Mouse (Mus musculus) large intestine, adult 2 months (tissue): ENCODE data around the gene Shisa9. TPM values are rescaled to one million over a fixed set of nuclear protein-coding genes. Genes with fewer than 3 reads are reported as not detected.
"Not testable (repeated sequence)": the region's sequence is repeated elsewhere in the genome, so short reads cannot be mapped to it uniquely, and the experiment has no call there.

ENCODE experiments used
- DNase-seq: peaks from one replicate; pipeline ENCODE4 v3.0.0-alpha.2; 2012; ENCODE audit warnings: low read depth, low spot score
- WGBS: fragments of 180-500 bp; shearing (Covaris S2); methylation state at CpG from one replicate; pipeline ENCODE4 v1.1.7; 2018; 5-methylcytosine and 5-hydroxymethylcytosine counted together
- polyA plus RNA-seq: library from polyadenylated mRNA; depleted of rRNA; stranded (reverse); fragments of >200 nt; gene quantifications from 2 replicates; pipeline ENCODE4 v1.2.3, GENCODE M21; 2012; rRNA removed

Shisa9 gene
- polyA plus RNA-seq: 0.26 TPM in 1 of 2 replicates, not detected in the other

DNA sequence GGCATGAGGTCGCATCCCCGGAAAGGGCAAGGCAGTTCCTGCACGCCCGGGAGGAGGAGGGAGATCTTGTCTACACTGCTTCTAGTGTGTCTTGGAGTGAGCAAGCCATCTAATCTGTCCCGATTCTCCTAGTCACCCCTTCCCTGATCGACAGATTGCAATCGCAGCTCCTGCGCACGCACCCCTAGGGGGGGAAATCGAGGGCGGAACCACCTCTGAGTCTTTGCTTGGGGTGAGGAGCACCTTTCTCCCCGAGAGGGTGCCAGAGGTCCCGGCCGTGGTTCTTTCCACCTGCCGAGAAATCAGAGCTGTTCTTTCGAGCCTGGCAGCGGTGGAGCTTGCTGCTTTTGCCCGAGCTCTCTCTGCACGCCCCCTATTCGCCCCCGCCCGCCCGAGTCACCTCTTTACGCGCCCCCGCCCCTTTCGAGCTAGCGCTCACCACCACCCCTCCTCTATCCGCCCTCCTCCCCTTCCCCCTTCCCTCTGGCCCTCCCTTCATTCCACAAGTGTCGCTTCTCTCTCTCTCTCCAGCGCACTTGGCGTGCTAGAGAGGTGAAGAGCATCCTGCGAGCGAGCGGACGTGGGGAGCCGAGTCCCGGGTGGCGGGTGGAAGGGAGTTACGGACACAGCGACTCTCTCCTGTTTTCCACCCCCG lies at the start of gene Shisa9:
Shisa9 (plus strand) TSS at position 498 of the 655 bp plus-strand sequence.
- no peak for DNase-seq
- 2% methylated on average over 41 of the region's 42 CpGs for WGBS

DNA sequence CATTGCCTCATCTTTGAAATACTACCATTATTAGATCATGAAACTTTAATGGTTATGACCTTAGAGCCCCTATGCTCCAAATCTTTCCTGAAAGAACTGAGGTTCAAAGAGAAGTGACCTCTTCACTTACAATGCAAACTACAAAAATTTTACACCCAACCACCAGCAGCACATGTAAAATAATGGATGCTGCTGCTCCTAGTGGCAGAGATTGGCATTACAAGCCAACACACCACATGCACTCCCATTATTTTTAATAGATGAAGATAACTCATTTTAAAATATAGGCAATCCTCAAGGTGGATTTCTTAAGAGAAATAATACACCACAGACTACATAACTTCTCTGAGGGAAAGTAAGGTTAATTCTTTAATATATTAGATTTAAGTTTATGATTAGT lies 43.4 kb upstream of the Shisa9 start:
- peak; percentile 21 for DNase-seq

DNA sequence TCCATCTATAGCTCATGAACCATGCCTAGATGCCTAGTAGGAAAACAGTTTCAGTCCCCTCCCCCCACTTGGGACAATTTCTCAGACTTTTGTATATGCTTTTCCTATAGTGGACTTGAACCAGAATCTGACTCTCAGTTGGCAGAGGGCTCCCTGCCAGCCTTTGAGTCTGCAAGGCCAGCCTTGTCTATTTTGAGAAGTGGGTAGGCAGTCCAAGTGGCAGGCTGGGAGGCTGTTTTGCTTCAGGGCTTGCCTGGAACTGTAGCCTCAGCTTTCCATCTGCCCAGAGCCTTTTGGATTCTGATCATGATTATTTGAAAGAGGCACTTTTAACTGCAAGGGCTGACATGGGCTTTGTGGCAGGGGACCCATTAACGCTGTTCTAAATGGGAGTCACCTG lies 23.2 kb upstream of the Shisa9 start:
- no peak for DNase-seq
- WGBS: 86% methylated on average over 1 of the region's 1 CpGs

DNA sequence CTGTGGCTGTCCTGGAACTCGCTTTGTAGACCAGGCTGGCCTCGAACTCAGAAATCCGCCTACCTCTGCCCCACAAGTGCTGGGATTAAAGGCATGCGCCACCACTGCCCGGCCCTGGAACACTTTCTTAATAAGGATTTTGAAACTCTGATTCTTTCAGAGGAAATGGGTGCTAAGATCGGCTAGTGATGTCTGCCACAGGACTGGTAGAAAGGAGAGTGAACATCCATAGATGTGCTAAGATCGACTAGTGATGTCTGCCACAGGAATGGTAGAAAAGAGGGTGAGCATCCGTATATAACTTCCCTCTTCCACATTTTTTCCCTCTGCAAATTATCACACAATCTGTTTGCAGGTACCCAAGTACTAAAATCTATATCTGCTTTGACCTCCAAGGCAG lies 17.9 kb upstream of the Shisa9 start:
- no peak for DNase-seq
- WGBS: 86% methylated on average over 8 of the region's 8 CpGs

DNA sequence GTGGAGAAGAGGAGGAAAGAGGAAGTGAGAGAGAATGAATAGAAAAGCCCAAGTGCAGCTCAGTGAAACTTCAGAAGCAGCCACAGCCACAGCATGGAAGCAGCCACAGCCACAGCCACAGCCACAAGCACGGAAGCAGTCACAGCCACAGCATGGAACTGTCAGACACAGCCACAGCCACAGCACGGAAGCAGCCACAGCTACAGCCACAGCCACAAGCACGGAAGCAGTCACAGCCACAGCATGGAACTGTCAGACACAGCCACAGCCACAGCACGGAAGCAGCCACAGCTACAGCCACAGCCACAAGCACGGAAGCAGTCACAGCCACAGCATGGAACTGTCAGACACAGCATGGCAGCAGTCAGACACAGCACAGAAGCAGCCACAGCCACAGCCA lies 17.1 kb upstream of the Shisa9 start:
- WGBS: 82% methylated on average over 5 of the region's 5 CpGs

DNA sequence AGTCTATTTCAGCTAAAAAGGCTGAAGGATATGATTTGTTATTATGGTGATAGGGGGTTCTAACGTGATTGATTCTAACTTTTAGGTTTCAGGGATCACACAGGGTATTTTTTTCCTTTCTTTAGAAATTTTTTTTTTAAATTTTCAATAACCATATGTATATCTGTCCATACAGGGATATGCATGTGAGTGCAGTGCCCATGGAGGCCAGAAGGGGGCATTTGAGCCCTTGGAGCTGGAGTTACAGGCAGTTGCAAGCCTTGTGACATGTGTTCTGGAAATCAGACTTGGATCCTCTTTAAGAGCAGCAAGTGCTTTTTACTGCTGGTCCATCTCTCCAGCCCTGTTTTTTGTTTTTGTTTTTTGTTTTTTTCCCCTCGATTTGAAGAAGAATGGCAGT lies 16.3 kb upstream of the Shisa9 start:
- whole genome bisulfite sequencing: 63% methylated on average over 2 of the region's 2 CpGs

More for the DNA sequence above, 17.1 kb upstream of the Shisa9 start:
- DNase-seq: not testable (repeated sequence)

DNA sequence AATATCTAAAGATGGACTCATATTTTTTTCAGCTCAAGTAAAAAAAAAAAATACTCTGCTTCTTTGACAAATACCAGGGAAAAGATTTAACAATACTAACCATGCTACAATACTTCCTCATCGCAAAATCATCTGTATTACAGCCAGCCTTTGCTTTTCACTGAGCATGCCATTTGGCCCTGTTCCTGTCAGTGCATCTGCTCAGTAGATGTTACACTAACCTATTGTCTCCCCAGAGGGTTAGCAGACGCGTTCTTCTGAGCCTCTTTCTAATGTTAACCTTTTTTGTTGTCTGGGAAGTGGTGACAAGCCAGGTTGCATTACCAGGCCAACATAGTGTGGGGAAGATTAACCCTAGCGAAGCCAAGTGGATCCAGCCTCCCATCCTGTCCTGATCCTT lies 10.2 kb upstream of the Shisa9 start:
- DNase-seq: no peak
- 43% methylated on average over 4 of the region's 4 CpGs for WGBS

More for the DNA sequence above, 16.3 kb upstream of the Shisa9 start:
- DNase-seq: no peak

DNA sequence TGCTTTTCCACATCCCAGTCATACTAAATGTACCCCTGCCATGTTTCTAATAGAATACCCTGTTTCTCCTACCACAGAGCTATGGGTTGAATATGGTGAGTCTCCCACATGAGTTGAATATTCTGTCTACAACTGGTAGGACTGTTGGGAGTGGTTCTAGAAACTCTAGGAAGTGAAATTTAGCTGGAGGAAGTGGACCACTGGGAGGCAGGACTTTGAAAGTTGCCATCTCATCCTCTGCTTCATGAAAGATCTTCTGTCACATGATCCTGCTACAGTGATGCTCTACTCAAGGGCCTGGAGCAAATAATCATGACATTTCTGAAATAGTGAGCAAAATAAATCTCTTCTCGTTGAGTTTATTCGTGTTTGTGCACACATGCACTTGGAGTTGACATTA lies 7.2 kb upstream of the Shisa9 start:
- 78% methylated on average over 2 of the region's 2 CpGs for WGBS

DNA sequence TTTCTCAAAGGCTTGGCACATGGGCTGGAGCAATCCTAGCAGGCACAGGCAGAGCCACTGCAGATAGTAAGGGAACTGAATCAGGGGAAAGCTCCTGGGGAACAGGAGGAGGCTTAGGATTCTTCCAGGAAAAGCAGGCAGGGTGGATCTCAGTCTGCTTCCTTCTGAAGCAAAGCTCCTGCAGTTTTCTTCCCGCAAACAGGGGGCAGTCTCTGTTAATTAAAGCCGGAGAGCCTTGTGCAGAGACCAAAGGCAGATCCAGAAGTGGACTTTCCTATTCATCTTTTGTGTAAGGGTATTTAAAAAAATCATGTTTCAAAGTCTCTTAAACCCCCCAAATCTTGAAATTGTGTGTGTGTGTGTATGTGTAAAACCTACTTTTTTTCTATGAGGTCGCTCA lies 3.1 kb upstream of the Shisa9 start:
- no peak for DNase-seq
- WGBS: 18% methylated on average over 3 of the region's 3 CpGs

More for the DNA sequence above, 7.2 kb upstream of the Shisa9 start:
- DNase-seq: no peak

DNA sequence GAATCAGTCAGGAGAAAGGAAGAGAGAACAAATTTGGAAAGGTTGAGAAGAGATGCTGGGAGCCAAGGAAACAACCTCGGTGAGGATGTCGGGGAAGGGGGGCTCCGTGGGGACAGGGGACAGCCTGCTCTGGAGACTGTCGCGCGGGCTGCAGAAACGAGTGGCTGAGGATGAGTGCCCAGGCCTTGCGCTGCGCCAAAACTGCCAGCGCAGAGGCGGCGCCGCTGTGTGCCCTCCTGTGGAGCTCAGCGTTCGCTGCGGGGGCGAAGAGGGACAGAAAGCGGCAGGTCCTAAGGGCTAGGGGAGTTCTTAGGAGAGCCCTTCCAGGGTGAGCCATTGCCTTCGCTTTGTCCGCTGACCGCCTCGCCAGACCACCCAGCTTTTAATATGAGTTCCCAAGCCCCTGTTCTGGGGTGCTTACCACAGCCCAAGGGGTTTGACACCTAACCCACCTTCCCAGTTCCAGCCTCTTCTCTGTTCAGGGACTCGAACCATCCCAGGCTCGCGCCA lies 752 bp upstream of the Shisa9 start:
- WGBS: 3% methylated on average over 25 of the region's 25 CpGs
- DNase-seq: no peak

DNA sequence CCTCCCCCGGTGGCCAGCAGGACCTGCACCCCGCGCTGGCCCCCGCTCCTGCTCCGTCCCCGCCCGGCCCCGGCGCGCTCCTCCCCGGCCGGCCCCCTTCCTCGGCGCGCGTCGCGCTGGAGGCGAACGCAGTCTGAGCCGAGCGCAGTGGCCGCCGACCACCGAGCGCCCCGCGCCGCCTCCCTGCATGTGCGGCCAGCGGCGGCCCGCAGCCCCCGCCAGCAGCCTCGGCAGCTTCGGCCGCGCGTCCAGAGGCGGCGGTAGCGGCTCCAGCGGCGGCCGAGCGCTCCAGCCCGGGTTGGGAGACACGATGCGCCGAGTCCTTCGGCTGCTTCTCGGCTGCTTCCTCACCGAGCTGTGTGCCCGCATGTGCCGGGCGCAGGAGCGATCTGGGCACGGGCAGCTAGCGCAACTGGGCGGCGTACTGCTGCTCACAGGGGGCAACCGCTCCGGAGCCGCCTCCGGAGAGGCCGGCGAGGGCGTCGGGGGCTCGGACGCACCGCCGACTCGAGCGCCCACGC lies 418 bp downstream of the Shisa9 start:
- DNase-seq: no peak
- 2% methylated on average over 76 of the region's 76 CpGs for WGBS

DNA sequence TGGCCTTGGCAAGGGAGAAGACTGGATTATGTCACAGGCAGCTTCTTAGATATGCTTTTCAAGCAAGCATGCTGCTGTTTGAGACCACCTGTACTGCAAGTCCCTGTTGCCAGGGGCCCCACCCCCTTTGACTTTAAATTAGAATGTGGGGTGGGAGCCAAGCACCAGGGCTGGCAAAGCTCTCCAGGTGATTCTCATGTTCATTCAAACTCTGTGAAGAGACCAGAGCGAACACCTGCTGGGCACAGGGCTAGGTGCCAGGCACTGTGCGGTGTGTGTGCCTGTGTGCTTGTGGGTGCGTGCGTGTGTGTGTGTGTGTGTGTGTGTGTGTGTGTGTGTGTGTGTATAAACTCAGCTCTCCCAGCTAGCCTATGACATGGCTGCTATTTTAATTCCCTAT lies 3.1 kb downstream of the Shisa9 start:
- WGBS: 60% methylated on average over 4 of the region's 4 CpGs

DNA sequence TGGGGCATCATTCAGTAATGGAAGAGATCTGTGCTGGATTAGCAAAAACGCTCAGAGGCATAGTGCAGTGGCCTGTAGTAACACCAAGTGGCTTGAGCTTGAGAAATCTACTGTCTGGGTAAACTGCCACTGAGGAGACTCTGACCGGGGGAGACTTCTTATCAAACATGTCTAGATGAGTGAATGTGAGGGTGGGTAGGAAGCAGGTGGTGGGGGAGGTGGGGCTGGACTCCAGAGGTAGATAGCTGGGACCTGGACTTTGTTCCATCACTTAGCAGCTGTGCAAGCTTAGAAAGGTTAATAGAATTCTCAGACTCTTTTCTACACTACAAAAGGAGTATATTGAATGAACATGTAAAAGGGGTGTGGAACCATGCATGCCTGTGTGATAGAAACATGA lies 21.3 kb downstream of the Shisa9 start:
- WGBS: 55% methylated on average over 2 of the region's 2 CpGs
- no peak for DNase-seq

More for the DNA sequence above, 3.1 kb downstream of the Shisa9 start:
- no peak for DNase-seq

DNA sequence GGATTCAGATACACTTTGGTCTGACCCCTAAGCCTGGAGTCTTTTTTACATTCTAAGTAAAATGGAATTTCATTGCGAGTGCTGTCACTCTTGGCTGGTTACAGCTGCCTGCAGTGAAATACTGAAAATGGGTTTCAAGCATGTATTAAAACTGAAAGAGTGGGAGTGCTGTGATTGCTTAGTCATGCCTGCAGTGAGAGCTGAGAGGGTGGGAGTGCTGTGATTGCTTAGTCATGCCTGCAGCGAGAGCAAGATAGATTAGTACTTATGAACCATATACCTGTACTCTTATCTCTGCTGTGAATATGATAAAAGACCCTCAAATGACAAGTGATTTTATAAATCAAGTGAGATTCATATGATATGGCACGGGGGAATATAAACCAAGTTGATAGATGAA lies 26.2 kb downstream of the Shisa9 start:
- DNase-seq: no peak
- 91% methylated on average over 3 of the region's 3 CpGs for WGBS

DNA sequence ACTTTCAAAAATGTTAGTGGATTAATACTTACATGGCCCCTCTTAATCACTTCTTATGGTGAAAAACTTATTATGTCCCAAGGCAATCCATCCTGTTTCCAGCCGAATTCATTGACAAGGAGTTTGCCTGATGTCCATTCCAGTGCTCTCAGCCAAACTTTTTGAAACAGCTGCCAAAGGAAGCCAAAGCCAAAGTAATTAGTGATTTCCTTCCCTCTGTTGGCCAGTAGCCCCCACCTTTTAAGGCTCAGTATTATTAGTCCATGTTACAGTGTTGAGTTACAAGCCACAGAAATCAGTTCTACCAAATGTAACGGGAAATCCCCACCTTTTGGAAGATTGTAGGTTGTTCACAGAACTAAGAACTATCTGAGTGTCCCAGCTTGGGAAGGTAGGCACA lies 28.8 kb downstream of the Shisa9 start:
- 71% methylated on average over 2 of the region's 2 CpGs for WGBS

DNA sequence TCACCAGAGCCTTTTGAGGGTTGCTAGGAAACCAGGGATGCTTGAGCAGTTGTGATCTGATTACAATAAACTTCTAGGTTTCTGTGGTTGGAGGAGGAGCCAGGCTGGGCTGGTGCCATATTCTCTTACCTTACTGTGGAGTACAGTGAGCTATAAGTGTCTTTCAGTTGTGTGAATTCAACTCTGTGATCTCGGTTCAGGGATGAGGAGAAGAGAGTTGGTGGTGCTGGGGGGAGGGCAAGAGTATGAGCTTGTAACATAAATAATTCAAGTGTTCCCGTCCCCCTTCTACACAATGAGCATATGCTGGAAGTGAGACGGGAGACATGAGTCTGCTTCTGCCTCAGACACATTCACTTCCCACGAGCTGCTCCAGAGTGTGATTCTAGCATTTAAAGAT lies 30.6 kb downstream of the Shisa9 start:
- 71% methylated on average over 4 of the region's 4 CpGs for WGBS
- DNase-seq: no peak

More for the DNA sequence above, 28.8 kb downstream of the Shisa9 start:
- no peak for DNase-seq

DNA sequence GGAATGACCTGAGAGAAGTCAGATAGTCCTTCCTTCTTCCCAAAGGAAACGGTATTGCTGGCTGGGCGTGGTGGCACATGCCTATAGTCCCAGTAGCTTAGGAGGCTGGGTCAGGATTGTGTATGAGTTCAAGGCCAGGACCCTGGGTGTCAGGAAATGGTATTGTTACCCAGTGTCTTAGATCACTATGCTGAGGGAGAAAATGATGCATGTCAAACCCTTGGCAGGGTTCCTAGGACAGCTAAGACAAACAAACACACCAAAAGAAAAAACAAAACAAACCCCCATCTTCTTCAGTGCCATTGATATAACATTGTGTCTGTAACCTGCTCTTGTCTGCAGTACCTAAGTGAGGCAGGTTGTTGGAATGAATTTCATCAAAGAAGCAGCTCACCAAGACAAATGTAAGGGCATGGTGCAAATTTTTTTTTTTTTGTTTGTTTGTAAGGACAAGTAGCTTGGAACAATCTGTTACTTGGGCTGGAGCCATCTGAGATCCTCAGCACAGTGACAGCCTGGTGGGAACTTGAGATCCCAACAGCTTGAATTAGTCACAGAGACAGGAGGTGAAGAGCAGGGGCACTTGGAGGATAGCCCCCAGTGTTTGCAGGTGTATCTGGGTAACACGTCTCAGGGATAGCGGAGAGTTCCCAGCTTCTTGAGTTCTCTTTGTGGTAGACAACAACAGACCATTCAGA lies 34.2 kb downstream of the Shisa9 start:
- DNase-seq: no peak
- WGBS: 65% methylated on average over 4 of the region's 4 CpGs

DNA sequence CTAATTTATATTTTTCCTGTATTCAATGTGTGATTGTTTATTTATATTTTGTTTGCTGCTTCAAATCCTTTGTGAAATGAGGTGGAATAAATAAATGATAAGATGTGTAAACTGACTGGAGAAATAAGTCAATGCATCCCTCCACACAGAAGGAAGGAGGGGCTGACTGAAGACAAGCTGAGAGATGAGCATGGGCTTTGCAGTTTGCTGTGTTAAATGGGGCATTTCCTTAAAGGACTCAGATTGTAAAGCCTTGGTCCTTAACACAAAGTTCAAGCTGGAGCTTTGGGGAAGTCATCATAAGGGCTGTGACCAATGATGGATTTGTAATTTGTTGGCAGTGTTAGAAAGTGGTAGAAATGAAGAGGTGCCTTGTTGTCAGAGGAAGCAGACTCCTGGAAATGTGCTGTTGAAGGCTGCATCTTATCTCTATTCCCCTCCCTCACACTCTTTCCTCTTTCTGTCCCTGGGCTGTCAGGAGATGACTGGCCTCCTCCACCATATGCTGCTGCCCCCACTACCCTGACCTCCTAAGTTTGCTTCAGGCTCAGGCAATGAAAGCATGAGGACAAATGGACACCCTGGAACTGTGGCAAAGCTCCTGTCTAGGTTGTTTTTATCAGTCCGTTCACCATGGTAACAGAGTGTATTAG lies 36.3 kb downstream of the Shisa9 start:
- no peak for DNase-seq

DNA sequence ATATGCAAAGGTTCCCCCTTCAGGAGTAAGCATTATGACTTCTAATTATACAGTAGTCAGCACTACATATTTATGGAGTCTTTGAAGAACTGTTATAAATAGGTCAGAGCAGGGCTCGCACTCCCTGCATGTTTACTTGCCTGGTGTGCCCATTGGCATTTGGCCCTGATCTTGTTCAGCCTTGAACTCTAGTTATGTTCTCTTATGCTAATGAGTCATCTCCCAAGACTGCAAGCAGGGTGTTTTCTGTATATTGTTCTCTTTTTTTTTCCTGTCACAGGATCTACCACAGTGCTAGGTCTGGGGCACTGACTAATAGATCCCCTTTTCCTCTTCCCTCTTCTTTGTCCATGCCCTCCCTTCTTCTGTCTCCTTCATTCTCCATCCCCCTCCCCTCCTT lies 48.5 kb downstream of the Shisa9 start:
- WGBS: 17% methylated on average over 1 of the region's 1 CpGs

More for the DNA sequence above, 36.3 kb downstream of the Shisa9 start:
- 88% methylated on average over 1 of the region's 1 CpGs for WGBS

DNA sequence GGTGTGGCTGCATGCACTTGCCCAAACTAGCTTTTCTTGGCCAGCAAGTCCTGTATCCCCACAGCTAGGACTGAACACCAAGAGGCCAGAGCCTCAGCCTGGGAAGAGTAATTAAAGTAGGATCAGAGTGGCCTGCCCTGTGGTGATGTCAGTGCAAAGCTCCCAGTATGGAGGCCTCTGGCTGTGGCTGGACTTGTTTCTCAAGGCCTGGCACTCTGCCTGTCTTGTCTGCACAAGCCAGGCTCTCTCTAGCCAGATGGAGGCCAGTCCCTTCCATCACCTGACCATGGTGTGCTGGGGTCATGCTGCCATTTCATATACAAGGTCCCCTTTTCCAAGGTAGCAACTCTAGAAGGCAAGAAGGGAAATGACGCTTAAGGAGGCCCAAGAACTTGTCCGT lies 51.0 kb downstream of the Shisa9 start:
- 89% methylated on average over 2 of the region's 2 CpGs for whole genome bisulfite sequencing
- no peak for DNase-seq

More for the DNA sequence above, 48.5 kb downstream of the Shisa9 start:
- no peak for DNase-seq
